Mouse (Mus musculus) left cerebral cortex, postnatal 36 days (tissue): ENCODE measurements around the gene Olfr1145. TPM values are rescaled to one million over a fixed set of nuclear protein-coding genes. Genes with fewer than 3 reads are reported as not detected.

ENCODE experiments used
- DNase-seq, 2 experiments: peaks; one replicate each; pipeline ENCODE4 v3.0.0; 2021 to 2022; ENCODE audit warnings: low spot score in 2 of 2, mixed read lengths in 1 of 2
- intact Hi-C: fragments of 180-260 bp; cut with DNase I; formaldehyde crosslinking; loops from one replicate; pipeline ENCODE4 v1.15.1; 2025
- total RNA-seq, 2 experiments: library from RNA; stranded (reverse); gene quantifications; 2 replicates each; pipeline ENCODE4 v1.2.3; 2021

Olfr1145 gene
- total RNA-seq = not detected

GRCm38 (mm10) chr2:87809522-87809921, at the start of gene Olfr1145:
Gene Olfr1145 (plus strand): TSS chr2:87809822.
- intact Hi-C loops = no loop called here
- no peak for DNase-seq

DNA sequence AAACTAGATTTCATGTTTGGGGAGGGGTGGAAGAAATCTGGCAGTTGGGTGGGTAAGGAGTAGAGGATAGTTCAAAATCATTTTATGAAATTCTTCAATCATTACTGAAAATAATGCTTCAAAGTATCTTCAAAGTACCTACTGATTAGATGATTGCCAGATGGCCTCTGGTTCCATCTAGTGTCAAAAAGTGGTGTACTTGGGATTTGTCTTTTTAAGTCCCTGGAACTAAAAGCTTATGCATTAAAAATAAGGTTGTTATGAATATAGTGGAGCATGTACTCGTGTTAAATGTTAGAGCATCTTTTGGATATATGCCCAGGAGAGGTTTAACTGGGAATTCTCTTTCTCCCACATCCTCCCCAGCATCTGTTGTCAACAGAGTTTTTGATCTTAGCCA, 33.5 kb upstream of the Olfr1145 start:
- no peak for DNase-seq
- intact Hi-C loops = no loop called here

GRCm38 (mm10) chr2:87779183-87779582, 30.4 kb upstream of the Olfr1145 start, which contains the start of gene Olfr152:
Gene Olfr152 (plus strand): TSS chr2:87779483.
- no peak for DNase-seq
- intact Hi-C loops = no loop called here

DNA sequence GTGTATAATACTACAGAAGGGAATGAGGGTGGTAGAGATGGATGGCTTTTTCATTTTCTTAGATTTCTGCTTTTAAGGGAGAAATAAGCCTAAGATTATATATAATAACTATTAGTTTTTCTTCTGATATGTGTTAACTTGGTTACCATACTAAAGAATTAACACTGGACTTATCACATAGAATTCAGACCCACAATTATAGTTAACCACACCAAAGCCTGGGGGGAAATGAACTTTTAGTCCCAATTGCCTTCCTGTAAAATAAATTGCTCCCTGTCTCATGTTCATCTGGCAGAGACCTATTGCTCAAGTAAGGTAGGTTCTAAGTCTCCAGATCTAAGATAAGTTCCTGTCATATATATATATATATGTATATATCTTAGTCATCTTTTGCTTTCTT, 9.3 kb upstream of the Olfr1145 start, which contains the start of gene Olfr1143:
TSS of gene Olfr1143 (plus strand) at position 301 of the 400 bp plus-strand sequence.
- no peak for DNase-seq
- intact Hi-C loops = no loop called here

DNA sequence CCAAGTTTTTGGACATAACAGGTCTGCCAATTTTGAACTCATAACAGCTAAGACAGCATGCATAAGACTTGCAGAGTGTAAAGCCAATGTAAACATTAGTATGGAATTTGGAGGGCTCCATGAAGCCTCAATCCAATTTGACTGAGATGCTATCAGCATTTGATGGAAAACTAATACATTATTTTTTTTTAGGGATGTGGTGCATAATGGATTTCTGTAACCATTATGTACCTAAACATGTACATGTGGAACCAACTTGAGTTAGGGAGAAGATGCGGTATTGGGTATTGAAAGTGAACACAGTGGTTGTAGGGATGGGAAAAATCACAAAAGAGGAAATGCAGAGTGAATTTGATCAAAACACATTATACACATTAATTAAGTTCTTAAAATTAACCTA, 20.6 kb downstream of the Olfr1145 start, which contains the start of gene Olfr1148:
TSS of gene Olfr1148 (plus strand) at position 301 of the 400 bp plus-strand sequence.
- DNase-seq = no peak
- intact Hi-C loops = no loop called here

GRCm38 (mm10) chr2:87843693-87844092, 34.1 kb downstream of the Olfr1145 start, which contains the start of gene Olfr1150-ps1:
Gene Olfr1150-ps1 (plus strand): TSS chr2:87843993.
- DNase-seq = no peak
- intact Hi-C loops = no loop called here

DNA sequence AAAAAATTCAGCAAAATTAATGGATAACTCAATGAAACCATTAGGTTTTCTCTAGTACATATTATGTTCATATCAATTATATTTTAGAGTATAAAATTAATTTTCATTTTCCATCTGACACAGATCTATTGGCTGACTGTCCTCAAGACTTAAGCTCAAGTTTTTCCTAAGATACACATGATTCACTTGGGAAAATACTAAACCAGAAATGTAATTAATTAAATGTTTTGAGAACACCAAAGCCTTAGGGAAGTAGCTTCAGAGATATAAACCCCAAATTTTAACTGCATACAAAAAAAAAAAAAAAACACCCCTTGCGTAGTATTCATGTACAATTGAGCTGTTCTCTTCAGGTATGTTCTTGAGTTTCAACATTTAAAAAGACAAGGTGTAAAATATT, 45.9 kb downstream of the Olfr1145 start, which contains the start of gene Olfr1151:
TSS of gene Olfr1151 (plus strand) at position 301 of the 400 bp plus-strand sequence.
- DNase-seq = no peak
- intact Hi-C loops = no loop called here

Other genes starting within 250 kb of the Olfr1145 start
- gene Olfr1129, start 235.9 kb upstream of the Olfr1145 start, total RNA-seq = not detected
- not detected for gene Olfr1130, start 203.6 kb upstream of the Olfr1145 start, total RNA-seq
- not detected for gene Olfr1131, start 182.7 kb upstream of the Olfr1145 start, total RNA-seq
- gene Olfr1132, start 172.3 kb upstream of the Olfr1145 start, total RNA-seq = not detected
- gene Olfr1133, start 162.4 kb upstream of the Olfr1145 start, total RNA-seq = not detected
- not detected for gene Olfr1134, start 151.4 kb upstream of the Olfr1145 start, total RNA-seq
- not detected for gene Olfr1135, start 136.2 kb upstream of the Olfr1145 start, total RNA-seq
- gene Olfr1136, start 115.9 kb upstream of the Olfr1145 start, total RNA-seq = not detected
- not detected for gene Olfr1137, start 96.6 kb upstream of the Olfr1145 start, total RNA-seq
- not detected for gene Olfr1138, start 69.8 kb upstream of the Olfr1145 start, total RNA-seq
- not detected for gene Olfr1140, start 66.1 kb upstream of the Olfr1145 start, total RNA-seq
- gene Olfr1141, start 55.8 kb upstream of the Olfr1145 start, total RNA-seq = not detected
- gene Olfr152, start 30.3 kb upstream of the Olfr1145 start, total RNA-seq = not detected
- gene Olfr1143, start 9.2 kb upstream of the Olfr1145 start, total RNA-seq = not detected
- gene Olfr1148, start 20.7 kb downstream of the Olfr1145 start, total RNA-seq = not detected
- gene Olfr1150-ps1, start 34.2 kb downstream of the Olfr1145 start, total RNA-seq = not detected
- not detected for gene Olfr1151, start 46.0 kb downstream of the Olfr1145 start, total RNA-seq
- not detected for gene Olfr1152, start 56.7 kb downstream of the Olfr1145 start, total RNA-seq
- gene Olfr1153, start 85.1 kb downstream of the Olfr1145 start, total RNA-seq = not detected
- not detected for gene Olfr1154, start 95.3 kb downstream of the Olfr1145 start, total RNA-seq
- gene Olfr1155, start 135.3 kb downstream of the Olfr1145 start, total RNA-seq = not detected
- gene Olfr1156, start 143.3 kb downstream of the Olfr1145 start, total RNA-seq = not detected
- not detected for gene Olfr1157, start 158.5 kb downstream of the Olfr1145 start, total RNA-seq
- gene Olfr74, start 164.8 kb downstream of the Olfr1145 start, total RNA-seq = not detected
- gene Olfr1158, start 180.3 kb downstream of the Olfr1145 start, total RNA-seq = not detected
- not detected for gene Olfr1160, start 198.4 kb downstream of the Olfr1145 start, total RNA-seq
- not detected for gene Olfr1161, start 213.0 kb downstream of the Olfr1145 start, total RNA-seq
- gene Olfr73, start 227.9 kb downstream of the Olfr1145 start, total RNA-seq = not detected
- gene Olfr1162, start 241.3 kb downstream of the Olfr1145 start, total RNA-seq = not detected